In the genomic region with DNA sequence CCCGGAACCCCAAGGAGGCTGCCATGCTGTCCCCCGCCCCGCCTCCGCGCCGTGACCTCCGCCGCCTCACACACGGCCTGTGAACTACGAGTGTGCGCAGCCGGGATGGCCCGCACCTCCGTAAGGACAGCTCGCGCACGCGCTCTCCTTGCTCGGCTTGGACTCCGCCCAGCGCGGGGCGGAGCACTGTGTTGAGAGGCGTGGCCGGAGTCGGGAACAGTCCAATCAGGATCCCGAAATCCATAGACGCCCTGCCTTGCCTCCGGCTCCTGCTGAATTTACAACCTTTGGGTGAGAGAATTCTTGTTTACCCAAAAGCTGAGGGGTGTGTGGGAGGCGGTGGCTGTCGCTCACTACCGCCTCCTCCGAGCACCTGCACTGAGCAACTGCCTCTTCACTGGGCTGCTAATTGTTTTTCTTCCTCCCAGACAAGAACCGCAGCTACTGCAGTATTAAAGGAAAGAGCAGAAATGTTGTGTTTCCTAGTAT, we compare ENCODE assay signal across 8 mouse cellular contexts. TPM values are rescaled to one million over a fixed set of nuclear protein-coding genes. Genes with fewer than 3 reads are reported as not detected.
A peak's percentile ranks its signal among the peaks of the same experiment; 100 is the strongest.
DNase-seq lines count a peak whose midpoint lies in the region; ATAC-seq and TF ChIP-seq lines count a peak whose summit lies in the region.

A gene (minus strand): TSS at position 166 of the 489 bp plus-strand sequence.

- peak within 1 kb of the TSS; percentile 73 for H3K4me2 ChIP-seq in heart, embryonic 12.5 days
- peak within 1 kb of the TSS; percentile 58 for H3K4me2 ChIP-seq in kidney, postnatal 0 days (ENCODE audit: low read length)
- peak within 1 kb of the TSS; percentile 79 for H3K4me2 ChIP-seq in liver, embryonic 11.5 days
- peak within 1 kb of the TSS; percentile 60 for H3K4me2 ChIP-seq in stomach, embryonic 14.5 days (replicated peaks; ENCODE audit: low read depth, low read length)

- H3K4me1 ChIP-seq in heart, embryonic 12.5 days (replicated peaks) = peaks cover 7% of the 10 kb centered on the region; the same call in 1 of the 2 replicates
- H3K4me1 ChIP-seq in kidney, postnatal 0 days (replicated peaks; ENCODE audit: insufficient read depth, low read length) = no peaks in the 10 kb centered on the region; the same call in 1 of the 2 replicates
- H3K4me1 ChIP-seq in liver, embryonic 11.5 days (replicated peaks; ENCODE audit: control insufficient read depth, insufficient read depth, low read length) = peaks cover 7% of the 10 kb centered on the region; the same call in 1 of the 2 replicates
- peaks cover 7% of the 10 kb centered on the region; the same call in 1 of the 2 replicates for H3K4me1 ChIP-seq in stomach, embryonic 14.5 days (ENCODE audit: control insufficient read depth, insufficient read depth, low read length)

- TF ChIP-seq CTCF in kidney, postnatal 0 days (IDR thresholded peaks at IDR 0.05; ENCODE audit: low read depth) = peak; percentile 63

- no peaks in the 10 kb centered on the region for H3K27me3 ChIP-seq in heart, embryonic 12.5 days (replicated peaks)
- no peaks in the 10 kb centered on the region for H3K27me3 ChIP-seq in kidney, postnatal 0 days (ENCODE audit: insufficient read depth, low read length)
- no peaks in the 10 kb centered on the region; the same call in 1 of the 2 replicates for H3K27me3 ChIP-seq in liver, embryonic 11.5 days (replicated peaks; ENCODE audit: control insufficient read depth, insufficient read depth, low read length)
- no peaks in the 10 kb centered on the region for H3K27me3 ChIP-seq in stomach, embryonic 14.5 days (ENCODE audit: control insufficient read depth, insufficient read depth, low read length)

- peak; percentile 97 for ATAC-seq in erythroid progenitor cell, adult 5-6 weeks (replicated peaks; ENCODE audit: low FRiP score, poor library complexity, severe bottlenecking)
- ATAC-seq in heart, embryonic 12.5 days (ENCODE audit: insufficient number of reproducible peaks, low FRiP score) = peak; percentile 100
- ATAC-seq in kidney, postnatal 0 days (replicated peaks; ENCODE audit: low FRiP score, low read depth) = peak; percentile 99
- ATAC-seq in liver, embryonic 11.5 days (replicated peaks; ENCODE audit: low FRiP score) = peak; percentile 100
- peak; percentile 100 for ATAC-seq in stomach, embryonic 14.5 days (ENCODE audit: insufficient number of reproducible peaks, insufficient read depth, low FRiP score, low read depth)

- H3K9me3 ChIP-seq in heart, embryonic 12.5 days (replicated peaks) = no peaks in the 10 kb centered on the region
- no peaks in the 10 kb centered on the region for H3K9me3 ChIP-seq in kidney, postnatal 0 days (replicated peaks; ENCODE audit: low read length)
- H3K9me3 ChIP-seq in liver, embryonic 11.5 days (ENCODE audit: control insufficient read depth, low read length) = no peaks in the 10 kb centered on the region
- no peaks in the 10 kb centered on the region for H3K9me3 ChIP-seq in stomach, embryonic 14.5 days (ENCODE audit: control insufficient read depth, low read depth, low read length)

- 0% methylated on average over 34 of the region's 34 CpGs for WGBS in heart, embryonic 12.5 days
- WGBS in kidney, postnatal 0 days = 0% methylated on average over 34 of the region's 34 CpGs
- WGBS in liver, embryonic 11.5 days = under 1% methylated on average over 34 of the region's 34 CpGs
- 0% methylated on average over 34 of the region's 34 CpGs for WGBS in stomach, embryonic 14.5 days

- peak within 1 kb of the TSS; percentile 87 for H3K27ac ChIP-seq in heart, embryonic 12.5 days (ENCODE audit: poor library complexity, severe bottlenecking)
- peak within 1 kb of the TSS; percentile 94 for H3K27ac ChIP-seq in kidney, postnatal 0 days
- H3K27ac ChIP-seq in liver, embryonic 11.5 days (ENCODE audit: low read depth, low read length) = peak within 1 kb of the TSS; percentile 59
- H3K27ac ChIP-seq in stomach, embryonic 14.5 days (ENCODE audit: low read length) = peak within 1 kb of the TSS; percentile 72; the same call in 1 of the 2 replicates

- H3K9ac ChIP-seq in heart, embryonic 12.5 days = peak within 1 kb of the TSS; percentile 91
- peak within 1 kb of the TSS; percentile 71 for H3K9ac ChIP-seq in kidney, postnatal 0 days (ENCODE audit: low read depth, low read length)
- peak within 1 kb of the TSS; percentile 78 for H3K9ac ChIP-seq in liver, embryonic 11.5 days (ENCODE audit: low read depth, low read length)
- H3K9ac ChIP-seq in stomach, embryonic 14.5 days (replicated peaks; ENCODE audit: low read depth, low read length) = peak within 1 kb of the TSS; percentile 71

- DNase-seq in CD4-positive helper T cell, adult 2 months (ENCODE audit: low read depth, low spot score) = peak; percentile 99
- DNase-seq in brain, embryonic 18.5 days (ENCODE audit: low read depth, low spot score) = peak; percentile 89
- peak; percentile 98 for DNase-seq in kidney, postnatal 0 days (ENCODE audit: low spot score)
- peak; percentile 97 for DNase-seq in liver, embryonic 11.5 days (ENCODE audit: low spot score)
- peak; percentile 100 for DNase-seq in naive thymus-derived CD4-positive, alpha-beta T cell, adult 2 months (ENCODE audit: low read depth)

- peak within 1 kb of the TSS; percentile 88 for H3K4me3 ChIP-seq in heart, embryonic 12.5 days
- H3K4me3 ChIP-seq in kidney, postnatal 0 days (replicated peaks; ENCODE audit: low read depth, low read length) = peak within 1 kb of the TSS; percentile 79
- peak within 1 kb of the TSS; percentile 73 for H3K4me3 ChIP-seq in liver, embryonic 11.5 days (ENCODE audit: low read depth, low read length)
- H3K4me3 ChIP-seq in stomach, embryonic 14.5 days (ENCODE audit: low read depth, low read length) = peak within 1 kb of the TSS; percentile 77

- no peaks in the 10 kb centered on the region for H3K36me3 ChIP-seq in heart, embryonic 12.5 days
- H3K36me3 ChIP-seq in kidney, postnatal 0 days (ENCODE audit: insufficient read depth, low read length) = no peaks in the 10 kb centered on the region
- no peaks in the 10 kb centered on the region for H3K36me3 ChIP-seq in liver, embryonic 11.5 days (ENCODE audit: control insufficient read depth, insufficient read depth, low read length)
- H3K36me3 ChIP-seq in stomach, embryonic 14.5 days (ENCODE audit: control insufficient read depth, insufficient read depth, low read length) = no peaks in the 10 kb centered on the region

RNA-seq across cellular contexts. Expression of the gene that starts here (rescaled TPM):
- total RNA-seq in erythroid progenitor cell, adult 5-6 weeks (2015; ENCODE audit: low replicate concordance) = 16.9 and 26.4 TPM in 2 replicates
- total RNA-seq in erythroid progenitor cell, adult 5-6 weeks (2017; ENCODE audit: low replicate concordance) = 10.7 and 11.7 TPM in 2 replicates
- 126 and 129 TPM in 2 replicates for polyA plus RNA-seq in heart, embryonic 12.5 days (2016; fragmentation: Nextera tagmentation; extraction: Ambion mirVana)
- 217 and 218 TPM in 2 replicates for polyA plus RNA-seq in kidney, postnatal 0 days (2015; fragmentation: Nextera tagmentation; extraction: Ambion mirVana)
- 63.6 and 63.8 TPM in 2 replicates for polyA plus RNA-seq in liver, embryonic 11.5 days (2014; fragmentation: Nextera tagmentation; extraction: Ambion mirVana)
- 60.9 and 61.8 TPM in 2 replicates for polyA plus RNA-seq in stomach, embryonic 14.5 days (2014; fragmentation: Nextera tagmentation; extraction: Ambion mirVana)

Comparison
In these comparisons a context has a peak if more than half of its experiments do, and no peak if none do; other contexts are left out.
1. Peak in every context shown above with its lines: DNase-seq, ATAC-seq, H3K4me3 ChIP-seq and H3K27ac ChIP-seq.